Mouse (Mus musculus) left cerebral cortex, postnatal 36 days (tissue): ENCODE data around the gene Efna5. TPM values are rescaled to one million over a fixed set of nuclear protein-coding genes. Genes with fewer than 3 reads are reported as not detected.

Source experiments
- DNase-seq, 2 experiments: peaks; one replicate each; pipeline ENCODE4 v3.0.0; 2021 to 2022; ENCODE audit warnings: low spot score in 2 of 2, mixed read lengths in 1 of 2
- intact Hi-C: fragments of 180-260 bp; cut with DNase I; formaldehyde crosslinking; loops from one replicate; pipeline ENCODE4 v1.15.1; 2025
- total RNA-seq, 2 experiments: library from RNA; stranded (reverse); gene quantifications; 2 replicates each; pipeline ENCODE4 v1.2.3; 2021

Efna5 gene
- total RNA-seq, 2 experiments from 2014 or later = 35.7 to 37.7 TPM

DNA sequence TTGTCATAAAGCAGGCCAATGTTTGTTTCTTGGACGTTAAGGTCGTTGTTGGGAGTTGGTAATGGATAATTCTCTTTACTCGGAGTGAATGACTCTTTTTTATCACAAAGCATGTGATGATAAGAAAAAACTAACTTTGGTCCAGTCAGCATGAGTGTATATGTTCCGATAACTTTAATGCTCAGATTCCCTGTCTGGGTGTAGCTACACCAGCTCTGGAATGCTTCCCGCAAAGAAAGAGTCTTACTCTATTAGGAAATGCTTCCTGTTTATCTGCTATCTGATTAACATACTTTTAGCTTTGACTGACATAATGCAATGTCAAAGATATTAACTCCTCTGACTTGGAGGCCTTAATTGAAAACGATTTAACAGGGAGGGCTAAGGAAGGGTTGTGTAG is 204.7 kb downstream of the Efna5 start:
- intact Hi-C loops = no loop called here
- DNase-seq = no peak

DNA sequence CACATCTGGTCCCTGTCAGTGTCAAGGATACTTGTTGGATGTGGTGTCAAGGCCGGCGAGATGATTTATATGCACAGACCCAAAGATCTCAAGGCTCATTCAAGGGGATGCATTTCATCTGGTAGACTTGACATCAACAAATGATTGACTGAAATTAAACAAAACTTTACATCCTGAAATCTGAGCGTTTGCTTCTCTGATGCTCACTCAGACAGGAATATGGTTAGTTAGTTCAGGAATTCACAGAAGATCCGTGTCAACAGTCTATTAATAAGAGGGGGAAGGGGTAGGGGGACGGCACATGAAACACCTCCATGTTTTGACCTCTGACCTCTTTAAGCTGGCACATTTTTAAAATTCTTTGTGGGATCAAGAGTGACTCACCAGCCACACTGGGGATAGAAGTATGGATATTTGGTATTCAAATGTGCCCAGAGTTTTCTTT is 205.3 kb downstream of the Efna5 start:
- DNase-seq = no peak
- intact Hi-C loops = no loop called here

DNA sequence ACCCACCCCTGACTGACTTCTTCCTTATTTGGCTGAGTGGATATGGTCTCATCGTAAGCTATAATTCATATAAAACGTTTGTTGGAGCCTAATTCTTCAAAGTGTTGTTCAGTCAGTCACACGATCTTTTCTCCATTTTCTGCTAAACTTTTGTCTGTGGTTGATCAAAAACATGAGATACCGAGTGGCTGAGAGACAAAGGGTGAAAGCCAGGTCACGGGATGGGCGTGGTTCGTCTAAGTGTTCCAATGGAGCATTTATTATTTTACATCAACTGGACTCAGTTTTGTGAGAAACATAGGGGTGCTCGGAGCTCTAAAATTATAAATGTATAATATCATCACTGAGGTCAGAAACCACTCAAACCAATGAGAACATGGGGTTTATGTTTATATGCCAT is 209.0 kb downstream of the Efna5 start:
- intact Hi-C loops = no loop called here
- DNase-seq = no peak

DNA sequence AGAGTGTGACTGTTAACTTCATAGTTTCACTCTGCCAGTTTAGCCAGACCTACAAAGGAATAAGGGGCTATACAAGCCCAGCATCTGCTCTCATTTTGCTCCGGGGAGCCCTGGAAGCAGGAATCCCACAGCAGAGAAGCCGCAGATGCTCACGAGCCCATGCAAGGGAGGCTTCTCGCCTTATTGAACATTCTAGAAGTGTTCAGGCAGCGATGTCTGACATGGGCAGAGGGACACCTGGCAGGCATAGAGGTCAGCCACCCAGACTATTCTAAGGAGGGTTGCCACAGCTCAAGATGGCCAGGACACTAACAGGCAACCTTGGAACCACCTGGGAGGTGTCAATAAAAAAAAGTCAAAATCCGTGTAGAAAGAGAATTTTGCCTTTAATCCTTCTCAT is 214.4 kb downstream of the Efna5 start:
- intact Hi-C loops = no loop called here
- no peak for DNase-seq

DNA sequence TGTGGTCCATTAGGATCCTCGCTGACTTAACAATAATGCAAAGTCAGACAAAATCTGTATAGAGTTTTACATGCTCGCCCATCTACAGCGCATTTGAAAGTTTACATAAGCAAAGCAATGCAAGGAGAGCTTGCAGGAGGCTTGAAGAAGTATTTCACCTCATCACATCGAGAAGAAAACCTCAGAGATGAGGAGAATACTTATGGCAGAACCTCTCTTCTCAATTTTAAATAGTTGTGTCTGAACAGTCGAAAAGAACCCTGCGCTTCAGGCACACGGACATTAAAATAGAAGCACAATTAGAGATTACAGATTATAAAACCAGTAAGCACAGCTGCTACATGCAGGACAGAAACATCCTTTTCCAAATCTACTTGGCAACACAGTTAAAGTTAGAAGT is 215.3 kb downstream of the Efna5 start:
- intact Hi-C loops = no loop called here
- no peak for DNase-seq

DNA sequence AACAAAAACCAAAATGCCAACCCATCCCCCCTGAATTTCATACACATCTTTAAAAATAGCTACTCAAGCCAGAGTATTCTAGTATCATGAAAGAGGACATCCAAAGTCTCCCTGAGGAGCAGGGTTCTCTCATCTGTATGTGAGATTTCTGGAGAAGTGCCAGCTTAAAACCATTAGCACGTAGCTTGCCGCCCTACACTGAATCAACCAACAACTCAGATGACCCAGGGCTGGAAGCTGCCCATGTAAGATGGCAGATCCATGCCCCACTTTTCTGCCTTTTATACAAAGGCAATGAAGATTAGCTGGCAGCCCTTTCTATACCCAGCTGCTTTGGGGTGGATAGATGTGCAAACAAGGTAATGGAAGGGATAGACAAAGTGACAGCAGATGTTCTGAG is 216.4 kb downstream of the Efna5 start:
- DNase-seq = no peak
- intact Hi-C loops = no loop called here

DNA sequence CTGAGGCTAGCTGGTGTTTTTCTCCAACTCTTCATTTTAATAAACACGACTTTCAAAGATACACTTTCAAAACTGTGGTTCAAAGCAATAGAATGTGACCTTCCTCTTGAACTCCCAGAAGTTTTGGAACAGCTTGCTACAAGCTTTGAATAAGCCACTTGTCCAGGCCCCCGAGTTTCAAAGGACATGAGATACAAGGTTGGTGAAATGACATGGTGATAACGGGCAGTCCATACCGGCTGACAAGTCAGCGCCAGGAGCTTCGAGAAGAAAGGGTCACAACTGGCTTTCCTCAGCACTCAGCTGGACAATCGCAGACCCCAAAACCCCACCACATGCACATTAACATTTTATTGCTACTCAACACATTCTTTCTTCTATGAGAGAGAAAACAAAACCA is 219.3 kb downstream of the Efna5 start:
- no peak for DNase-seq
- intact Hi-C loops = no loop called here

DNA sequence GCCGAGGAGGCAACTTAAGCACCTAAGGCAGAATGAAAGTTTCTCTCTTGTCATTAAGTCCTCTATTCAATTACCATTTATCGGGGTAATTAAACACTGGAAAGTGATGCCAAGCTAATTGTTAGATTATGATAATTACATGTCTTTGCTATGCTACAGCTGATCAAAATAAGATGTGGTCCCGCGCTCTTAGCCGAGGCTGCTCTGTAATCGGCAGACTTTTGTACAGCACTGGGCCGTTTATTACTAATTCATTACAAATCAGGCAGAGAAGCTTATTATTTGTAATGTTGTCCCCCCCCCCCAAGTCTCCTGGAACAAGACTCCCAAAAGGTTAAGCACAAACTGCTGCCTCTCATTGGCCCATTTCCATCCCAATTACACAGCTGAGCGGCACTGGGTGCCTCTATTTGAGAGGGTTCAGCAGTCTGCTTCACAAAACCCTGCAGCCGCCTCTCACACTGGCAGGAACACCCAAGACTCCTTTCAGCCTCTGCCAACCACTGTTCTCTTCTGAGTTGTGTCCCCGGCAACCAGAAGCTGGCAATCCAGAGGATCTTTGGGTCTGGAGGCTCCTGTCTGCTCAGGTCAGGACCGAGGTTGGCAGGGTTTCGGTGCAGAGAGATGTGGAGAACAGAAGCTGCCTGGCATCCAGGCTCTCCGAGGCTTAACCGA is 221.5 kb downstream of the Efna5 start:
- DNase-seq = peak; percentile 59 to 61
- intact Hi-C loops = no loop called here

DNA sequence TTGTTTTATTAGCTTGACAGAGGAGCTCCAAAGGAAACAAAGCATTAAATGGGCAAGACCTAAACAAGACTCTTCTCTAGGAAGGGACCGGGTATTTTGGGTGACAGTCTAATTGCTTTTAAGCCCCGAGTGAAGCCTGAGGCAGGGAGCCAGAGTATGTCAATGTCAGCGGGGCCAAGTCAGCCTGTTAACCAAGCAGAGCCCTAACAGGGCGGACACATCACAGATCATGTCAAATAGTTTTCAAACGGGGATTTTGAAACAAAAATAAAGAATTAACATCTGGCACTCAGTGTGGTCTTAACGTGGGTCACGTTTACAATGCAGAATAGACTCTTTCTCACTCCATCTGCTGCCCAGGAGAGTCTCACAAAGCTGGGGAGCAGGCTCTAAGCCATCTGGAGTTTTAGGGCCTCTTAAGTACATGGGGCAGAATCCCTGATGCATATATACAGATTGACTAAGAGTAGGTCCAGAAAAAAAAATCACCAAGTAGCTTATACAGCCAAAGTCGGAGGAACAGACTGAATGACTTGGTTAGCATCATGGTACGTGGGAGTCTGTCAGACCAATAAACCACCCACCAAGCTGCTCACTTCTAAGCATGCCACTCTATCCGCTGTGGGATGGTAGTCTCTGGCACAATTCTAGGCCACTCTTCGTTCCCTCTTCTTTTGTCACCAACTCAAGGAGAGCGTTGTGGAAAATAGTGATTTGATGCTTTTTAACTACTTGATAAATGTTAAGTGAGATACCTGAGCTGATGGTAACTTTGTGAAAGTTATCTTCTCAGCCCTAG is 223.1 kb downstream of the Efna5 start:
- intact Hi-C loops = no loop called here
- no peak for DNase-seq

DNA sequence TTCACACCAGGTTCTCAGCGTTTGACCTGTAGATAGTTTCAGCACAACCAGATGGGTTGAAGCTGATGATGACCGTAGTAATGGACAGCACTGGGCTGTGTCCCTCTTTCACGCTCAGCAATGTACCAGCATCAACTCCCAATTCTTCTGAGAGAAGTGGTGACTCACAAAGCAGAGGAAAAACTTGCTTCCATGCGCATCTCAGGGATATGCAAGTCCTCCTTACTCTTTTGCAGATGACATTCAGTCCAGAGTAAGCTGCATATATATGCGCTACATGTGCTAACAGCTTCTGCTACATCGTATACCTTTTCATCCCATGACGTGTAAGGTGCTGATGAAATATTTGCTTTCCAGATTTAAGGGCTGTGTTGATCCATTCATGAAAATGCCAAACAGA is 224.1 kb downstream of the Efna5 start:
- DNase-seq = no peak
- intact Hi-C loops = no loop called here

DNA sequence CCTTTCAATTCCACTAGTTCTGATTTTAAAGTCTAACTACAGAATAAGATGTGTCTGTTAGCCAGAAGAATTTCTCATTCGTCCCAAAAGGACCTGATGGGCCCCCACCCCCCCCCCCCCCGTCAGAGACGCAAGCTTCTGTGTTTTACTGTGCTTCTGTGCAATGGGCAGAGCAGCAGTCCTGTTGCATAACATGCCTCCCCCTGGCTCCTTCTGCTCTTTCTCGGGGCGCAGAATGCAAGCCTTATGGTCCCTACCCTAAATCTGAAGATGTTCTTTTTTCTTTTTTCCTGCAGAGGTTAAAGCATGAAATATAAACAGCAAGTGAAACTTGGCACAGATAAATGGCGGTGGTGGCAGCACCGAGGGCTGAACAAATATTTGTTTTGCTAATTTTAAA is 224.5 kb downstream of the Efna5 start:
- intact Hi-C loops = no loop called here
- DNase-seq = no peak

DNA sequence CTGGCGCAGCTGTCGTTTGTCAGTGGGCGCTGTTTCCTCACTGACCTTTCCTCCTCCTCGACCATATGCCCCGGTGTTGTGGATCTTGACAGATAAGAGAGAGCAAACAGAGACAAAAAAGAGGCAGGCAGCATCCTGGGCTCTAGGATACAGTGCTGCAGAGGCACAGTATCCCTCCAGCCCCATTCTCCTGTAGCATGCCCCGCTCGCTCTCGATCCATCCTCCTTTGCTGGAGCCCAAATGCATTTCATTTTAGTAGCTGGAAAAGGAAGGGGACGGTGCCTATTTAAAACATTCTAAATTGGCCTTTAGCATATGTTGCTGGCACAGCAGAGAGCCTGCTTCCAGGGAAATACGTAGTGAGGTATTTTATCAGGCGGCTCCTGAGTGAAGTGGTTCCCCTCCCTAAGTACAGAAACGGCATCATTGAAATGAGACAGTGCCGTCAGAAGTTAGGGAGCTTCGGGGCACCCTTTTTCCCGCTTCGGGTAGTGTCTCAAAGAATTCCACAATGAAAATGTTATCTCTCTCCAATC is 225.2 kb downstream of the Efna5 start:
- DNase-seq = peak in 1 of 2 experiments; percentile 54
- intact Hi-C loops = no loop called here

DNA sequence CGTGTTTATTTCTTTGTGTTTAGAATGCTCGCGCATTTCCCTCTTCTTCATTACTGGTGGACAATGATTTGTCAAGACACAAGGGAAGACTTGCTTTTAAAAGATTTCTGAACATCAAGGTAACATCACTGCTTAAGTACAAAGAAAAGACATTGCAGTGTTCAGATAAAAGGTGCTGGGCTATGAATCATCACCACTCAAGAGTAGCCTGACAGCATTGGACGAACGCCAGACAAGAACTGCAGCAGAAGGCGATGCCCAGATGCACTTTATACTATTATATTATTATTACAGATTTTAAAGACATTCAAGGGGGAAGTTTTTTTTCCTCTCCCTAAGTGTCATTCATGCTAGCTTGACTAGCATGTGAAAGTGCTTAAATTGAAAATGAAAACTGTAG is 228.7 kb downstream of the Efna5 start:
- intact Hi-C loops = no loop called here
- DNase-seq = no peak

DNA sequence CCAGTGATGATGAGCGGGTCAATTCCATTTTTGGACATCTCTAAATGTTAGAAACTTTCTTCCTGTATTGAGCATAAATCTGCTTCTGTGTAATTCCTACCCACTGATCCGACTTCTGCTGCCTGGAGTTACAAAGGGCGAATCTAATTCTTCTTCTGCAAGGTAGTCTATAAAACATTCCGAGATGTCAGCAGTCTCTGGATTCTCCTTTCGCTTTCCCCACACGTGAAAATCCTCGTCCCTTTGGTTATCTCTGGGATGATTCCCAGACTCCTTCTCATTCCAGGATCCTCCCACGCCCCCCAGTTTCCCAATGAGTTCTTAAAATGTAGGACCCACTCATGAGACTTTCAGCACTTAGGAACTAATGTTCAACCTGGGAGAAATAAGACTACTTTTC is 229.4 kb downstream of the Efna5 start:
- no peak for DNase-seq
- intact Hi-C loops = no loop called here

DNA sequence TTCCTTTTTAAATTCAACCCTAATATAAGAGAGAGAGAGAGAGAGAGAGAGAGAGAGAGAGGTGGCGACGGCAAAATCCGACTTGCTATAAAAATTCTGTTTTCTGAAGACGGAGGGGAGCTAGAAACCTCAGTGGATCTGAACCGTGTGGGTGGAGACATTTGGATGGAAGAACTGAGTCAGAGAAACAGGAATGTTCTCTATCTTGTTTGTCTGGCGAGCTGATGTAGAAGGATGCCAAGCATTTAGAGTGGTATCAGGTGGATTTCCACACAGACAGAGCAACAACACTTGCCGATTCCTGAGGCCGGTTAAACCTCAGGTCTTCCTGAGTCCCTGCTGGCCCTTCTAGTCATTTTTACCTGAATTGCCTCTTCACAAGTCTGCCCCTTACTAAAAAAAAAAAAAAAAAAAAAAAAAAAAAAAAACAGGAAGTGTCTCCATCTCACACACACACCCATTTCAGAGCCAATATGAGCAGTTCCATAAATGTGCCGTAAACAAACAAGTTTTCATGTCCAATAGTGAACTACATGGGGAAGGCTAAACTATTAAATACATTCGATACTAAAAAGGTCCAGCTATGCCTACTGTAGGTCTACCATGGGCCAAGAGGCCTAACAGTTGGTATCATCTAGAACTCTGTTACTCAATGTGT is 231.7 kb downstream of the Efna5 start:
- DNase-seq = no peak
- intact Hi-C loops = no loop called here

DNA sequence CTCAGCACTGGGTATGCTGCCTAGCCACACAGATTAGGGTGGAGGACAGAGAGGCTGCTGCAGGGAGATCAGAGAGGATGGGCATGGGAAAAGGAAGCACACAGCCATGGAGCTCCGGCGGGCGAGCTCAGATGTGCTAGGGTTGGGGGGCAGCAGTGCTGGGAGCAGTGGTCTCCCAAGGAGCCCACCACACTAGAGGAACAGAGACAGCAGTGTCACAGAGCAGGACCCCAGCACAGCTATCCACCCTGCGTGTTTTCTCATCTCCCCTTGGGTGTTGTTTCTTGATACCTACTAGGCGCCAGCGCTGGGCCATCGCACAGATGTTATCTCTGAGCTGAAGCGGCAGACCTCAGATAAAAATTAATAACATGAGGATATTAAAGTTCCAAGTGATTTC is 234.3 kb downstream of the Efna5 start:
- intact Hi-C loops = no loop called here
- DNase-seq = no peak

DNA sequence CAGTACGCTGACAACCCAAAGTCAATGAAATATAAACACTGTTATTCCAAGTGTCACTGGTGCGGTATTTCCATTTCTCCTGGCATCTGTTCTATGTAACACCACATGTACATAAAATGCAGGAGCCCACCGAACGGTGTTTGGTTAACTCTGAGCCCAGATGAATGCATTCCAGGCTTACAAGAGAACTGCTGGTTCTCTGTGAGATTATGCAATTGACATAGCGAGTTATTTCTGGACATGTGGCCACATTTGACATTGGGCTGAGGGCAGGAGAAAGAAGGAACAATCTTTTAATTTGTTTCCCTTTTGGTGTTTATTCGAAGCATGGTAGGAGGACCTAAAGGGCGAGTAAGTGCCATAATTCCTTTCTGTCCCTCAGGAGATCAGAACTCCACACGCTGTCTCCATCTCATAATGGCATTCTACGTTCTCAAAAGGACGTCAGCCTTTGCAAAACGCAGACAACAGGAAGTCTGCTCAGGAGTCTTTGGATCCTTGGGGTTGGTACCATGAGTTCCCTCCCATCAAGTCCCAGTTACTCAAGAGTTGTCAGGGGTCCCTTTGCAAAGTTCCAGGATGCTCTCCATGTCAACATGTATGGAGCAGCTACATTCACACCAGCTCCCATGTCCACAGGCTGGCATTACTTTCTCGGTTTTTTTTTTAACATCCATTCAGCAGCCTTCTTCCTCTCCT is 238.5 kb downstream of the Efna5 start:
- intact Hi-C loops = no loop called here
- DNase-seq = no peak

DNA sequence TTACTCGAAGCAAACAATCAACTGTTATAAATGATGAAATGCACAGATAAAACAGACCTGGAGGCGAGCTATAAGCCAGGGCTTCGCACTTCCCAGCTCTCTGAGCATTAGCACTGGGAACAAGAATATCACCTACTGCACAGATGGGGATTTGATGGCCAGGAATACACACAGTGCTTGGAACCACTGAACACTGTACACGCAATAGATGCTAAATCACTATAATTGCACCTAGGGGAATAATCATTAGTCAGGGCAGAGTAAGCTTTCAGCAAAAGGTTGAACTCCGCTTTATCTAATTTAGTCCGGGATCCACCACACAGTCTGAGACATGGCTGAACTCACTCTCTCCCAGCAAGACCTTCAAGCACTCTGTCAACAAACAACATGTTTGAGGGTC is 240.5 kb downstream of the Efna5 start:
- intact Hi-C loops = no loop called here

DNA sequence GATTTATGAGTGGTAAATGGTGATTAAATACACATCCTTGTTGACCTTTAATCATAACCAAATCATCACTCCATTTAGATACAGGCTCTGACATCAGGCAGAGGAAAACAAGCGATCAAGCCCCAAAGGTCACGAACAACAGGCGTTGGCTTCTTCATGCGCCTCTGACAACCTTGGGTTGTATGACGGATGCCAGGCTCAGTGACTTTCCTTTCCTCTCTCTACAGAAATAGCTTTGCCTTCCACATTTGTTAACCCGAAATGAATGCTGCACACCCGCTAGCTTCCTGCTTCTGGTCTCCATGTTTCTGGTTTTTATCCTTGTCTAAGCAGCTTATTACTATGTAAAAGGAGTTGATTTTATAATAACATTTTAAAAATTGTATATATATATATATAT is 244.2 kb downstream of the Efna5 start:
- intact Hi-C loops = no loop called here

More for the DNA sequence above, 240.5 kb downstream of the Efna5 start:
- DNase-seq = no peak

DNA sequence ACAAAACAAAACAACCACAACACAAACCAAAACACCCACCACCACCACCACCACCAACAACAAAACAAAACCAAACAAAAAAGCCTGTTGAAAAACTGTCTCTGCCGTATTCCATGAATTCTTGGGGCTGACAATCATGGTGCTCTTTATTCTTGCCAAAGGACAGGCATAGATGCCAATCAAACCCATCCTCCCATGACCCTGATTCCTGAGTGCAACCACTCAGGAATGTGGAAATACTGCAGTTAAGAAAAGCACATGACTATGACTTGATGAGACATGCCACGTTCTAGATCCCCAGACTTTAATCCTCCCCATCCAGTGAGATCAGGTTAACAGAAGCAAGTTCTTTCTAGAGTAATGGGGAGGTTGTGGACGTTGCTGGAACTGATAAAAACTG is 246.2 kb downstream of the Efna5 start:
- no peak for DNase-seq
- intact Hi-C loops = no loop called here

More for the DNA sequence above, 244.2 kb downstream of the Efna5 start:
- no peak for DNase-seq
